Mouse (Mus musculus) Patski (cell line): Measurements from ENCODE around the gene Poll. TPM values are rescaled to one million over a fixed set of nuclear protein-coding genes. Genes with fewer than 3 reads are reported as not detected.

ENCODE experiments used
- ATAC-seq: fragments of 100-300 bp; one replicate; pipeline ENCODE4 v1.8.0; 2021
- CTCF ChIA-PET: fragments of 350-600 bp; sonication (Branson Sonifier 250); formaldehyde crosslinking; loops from one replicate; lab custom pipeline; 2022; ENCODE audit warnings: inconsistent platforms; lab: Charles Lee
- POLR2A ChIA-PET: fragments of 350-600 bp; sonication (Branson Sonifier 250); formaldehyde crosslinking; loops from one replicate; lab custom pipeline; 2022; ENCODE audit warnings: antibody characterized with exemption, inconsistent platforms; lab: Charles Lee
- DNase-seq: peaks from one replicate; pipeline ENCODE4 v3.0.0-alpha.2; 2011; ENCODE audit warnings: low read depth, low spot score
- H3K27me3 ChIP-seq: fragments of 371-371 bp; one replicate; pipeline ENCODE4 v1.5.1; 2021
- CTCF ChIP-seq: fragments of 100-300 bp; IDR thresholded peaks from one replicate; pipeline ENCODE4 v1.5.1; 2021
- in situ Hi-C: fragments of 300-500 bp; cut with MboI; formaldehyde crosslinking; loops from 3 replicates; pipeline ENCODE4 v1.11.1; 2018; ENCODE audit warnings: low pct_unique_long_range_greater_than_20kb, mixed read lengths
- polyA plus RNA-seq: library from polyadenylated mRNA; unstranded; gene quantifications from one replicate; pipeline ENCODE4 v1.2.3, GENCODE M21; 2021

The Poll gene
- polyA plus RNA-seq, 1 experiment from 2014 or later, result 21.3 TPM

DNA sequence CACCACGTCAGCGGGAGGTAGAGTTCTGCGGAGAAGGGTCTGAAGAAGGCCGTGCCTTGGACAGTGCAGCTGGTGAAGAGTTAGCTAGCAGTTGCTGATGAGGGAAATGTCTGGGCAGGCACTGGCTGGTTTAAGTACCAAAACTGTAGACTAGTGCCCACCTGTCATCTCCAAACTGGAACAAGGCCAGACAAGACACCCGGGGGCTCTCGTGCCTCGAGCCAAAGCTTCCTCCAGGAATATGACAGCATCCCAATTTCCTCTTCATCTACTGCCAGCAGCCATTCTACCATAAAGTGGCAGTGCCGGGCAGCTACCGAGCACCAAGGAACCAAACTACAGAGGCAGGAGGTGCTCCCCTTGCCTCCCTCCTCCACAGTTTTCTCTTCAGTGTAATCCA, 32.6 kb upstream of the Poll start:
- in situ Hi-C loops, result no loop called here
- CTCF ChIA-PET, result interaction anchor here (1.0 kb wide), 1 partner anchor 11 kb away, joined by 3 read pairs; no protein-coding TSS in a partner anchor
- TF ChIP-seq CTCF, result no peak

DNA sequence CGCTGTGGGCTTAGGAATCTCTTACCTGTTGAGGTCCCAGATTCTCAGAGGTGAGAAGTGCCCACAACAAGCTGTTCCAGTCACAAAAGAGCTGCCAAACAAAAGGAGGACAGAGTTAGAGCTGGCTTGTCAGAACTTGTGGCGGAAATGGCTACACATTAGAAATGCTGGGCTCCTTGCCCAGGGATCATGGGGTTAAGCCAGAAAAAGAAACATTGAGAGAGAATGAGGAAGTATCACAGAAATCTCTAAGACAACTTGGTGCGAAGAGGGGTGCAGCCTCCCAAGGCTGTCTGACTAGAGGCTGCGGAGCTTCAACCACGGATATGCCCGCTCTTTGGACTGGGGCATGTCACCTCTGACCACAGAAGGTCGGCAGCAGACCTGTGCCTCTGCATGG, 31.4 kb upstream of the Poll start:
- ATAC-seq, result no peak
- DNase-seq, result no peak
- in situ Hi-C loops, result no loop called here
- no peak for TF ChIP-seq CTCF
- H3K27me3 ChIP-seq, result no peaks in the 10 kb centered on the region
- POLR2A ChIA-PET, result no interaction called here
- CTCF ChIA-PET, result interaction anchor here (1.4 kb wide), 1 partner anchor 9 kb away, joined by 3 read pairs; no protein-coding TSS in a partner anchor

More for the DNA sequence above, 32.6 kb upstream of the Poll start:
- no peaks in the 10 kb centered on the region for H3K27me3 ChIP-seq
- ATAC-seq (no peak), DNase-seq (no peak)
- POLR2A ChIA-PET, result no interaction called here

DNA sequence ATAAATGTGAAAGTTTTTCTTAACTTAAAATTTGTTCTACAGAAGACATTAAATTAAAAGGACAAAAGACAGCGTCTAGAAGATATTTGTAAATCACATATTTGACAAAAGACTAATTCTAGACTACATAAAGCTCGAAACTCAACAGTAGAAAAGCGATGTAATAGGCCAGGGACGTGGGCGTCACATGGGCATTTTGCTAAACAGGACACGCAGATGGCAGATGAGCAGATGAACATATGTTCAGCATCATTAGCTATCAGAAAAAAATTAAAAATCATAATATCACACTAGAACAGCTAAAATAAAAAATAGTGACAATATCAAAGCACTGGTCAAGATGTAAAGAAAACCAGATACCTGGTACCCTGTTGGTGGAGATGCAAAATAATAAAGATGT, 29.4 kb upstream of the Poll start:
- POLR2A ChIA-PET, result no interaction called here
- no peak for ATAC-seq
- CTCF ChIA-PET, result interaction anchor here (1.2 kb wide), 1 partner anchor 16 kb away, joined by 5 read pairs; no protein-coding TSS in a partner anchor

DNA sequence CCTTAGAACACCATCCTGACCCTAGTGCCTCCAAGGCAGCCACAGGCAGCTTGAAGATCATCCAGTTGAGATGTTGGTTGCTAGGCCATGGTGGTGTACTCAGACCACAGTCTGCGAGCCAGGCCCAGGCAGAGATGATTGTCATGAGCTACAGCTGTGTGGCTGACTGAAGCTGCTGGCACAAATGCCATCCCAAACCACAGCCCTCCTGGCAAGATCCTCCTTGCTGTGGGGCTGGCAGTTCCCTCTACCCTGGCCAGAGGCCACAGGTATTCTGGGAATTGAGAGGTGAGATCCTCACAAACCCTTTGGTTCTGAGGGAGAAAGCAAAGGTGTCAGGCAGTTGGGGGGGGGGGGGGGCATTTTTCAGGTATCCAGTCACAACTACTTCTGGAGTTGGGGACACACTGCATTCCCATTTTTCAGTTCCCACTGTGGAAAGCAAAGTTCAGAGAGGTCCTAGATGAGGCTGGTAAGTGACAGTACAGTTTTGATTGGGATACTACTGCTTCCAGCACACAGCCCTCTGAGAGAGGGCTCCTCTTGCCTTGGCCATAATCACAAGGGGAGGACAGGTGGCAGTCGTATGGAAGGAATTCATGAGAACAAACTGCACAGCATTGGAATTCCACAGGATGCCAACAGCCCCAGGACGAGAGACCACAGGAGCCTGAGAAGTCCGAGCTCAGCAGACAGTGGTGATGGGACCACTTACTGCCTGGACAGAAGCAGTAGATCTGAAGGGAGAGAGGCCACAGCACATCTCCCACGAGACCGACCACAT, 27.4 kb upstream of the Poll start:
- in situ Hi-C loops, result no loop called here
- CTCF ChIA-PET, result interaction anchor here (1.3 kb wide), 1 partner anchor 14 kb away, joined by 4 read pairs; no protein-coding TSS in a partner anchor
- DNase-seq (no peak), ATAC-seq (no peak)
- no peak for TF ChIP-seq CTCF
- POLR2A ChIA-PET, result interaction anchor here (1.7 kb wide), 1 partner anchor 8 kb away, joined by 3 read pairs; no protein-coding TSS in a partner anchor
- H3K27me3 ChIP-seq, result no peaks in the 10 kb centered on the region

More for the DNA sequence above, 29.4 kb upstream of the Poll start:
- DNase-seq, result no peak
- no peak for TF ChIP-seq CTCF
- H3K27me3 ChIP-seq, result no peaks in the 10 kb centered on the region
- in situ Hi-C loops, result no loop called here

DNA sequence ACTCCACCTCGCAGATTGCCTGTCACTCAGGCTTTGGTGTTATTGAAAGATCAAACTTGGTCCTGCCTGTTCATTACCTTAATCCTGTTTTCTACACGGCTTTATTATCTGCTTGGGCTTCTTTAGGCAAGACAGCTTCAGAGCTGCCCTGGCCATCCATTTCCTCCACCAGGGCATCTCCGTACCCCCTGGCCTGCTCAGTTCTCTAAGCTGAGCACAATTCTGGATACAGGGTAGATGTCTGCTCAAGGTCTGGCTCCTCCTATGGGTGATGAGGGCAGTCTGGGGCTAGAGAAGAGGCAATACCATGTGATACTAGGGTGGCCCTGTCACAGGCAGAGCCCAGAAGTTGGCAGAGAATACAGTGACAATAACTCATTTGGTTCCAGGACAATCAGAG, 26.5 kb upstream of the Poll start:
- CTCF ChIA-PET, result interaction anchor here (1.9 kb wide), 1 partner anchor 13 kb away, joined by 8 read pairs; no protein-coding TSS in a partner anchor
- DNase-seq, result no peak
- H3K27me3 ChIP-seq, result no peaks in the 10 kb centered on the region
- TF ChIP-seq CTCF, result no peak
- in situ Hi-C loops, result no loop called here
- POLR2A ChIA-PET, result interaction anchor here (1.7 kb wide), 1 partner anchor 9 kb away, joined by 3 read pairs; no protein-coding TSS in a partner anchor
- ATAC-seq, result no peak

DNA sequence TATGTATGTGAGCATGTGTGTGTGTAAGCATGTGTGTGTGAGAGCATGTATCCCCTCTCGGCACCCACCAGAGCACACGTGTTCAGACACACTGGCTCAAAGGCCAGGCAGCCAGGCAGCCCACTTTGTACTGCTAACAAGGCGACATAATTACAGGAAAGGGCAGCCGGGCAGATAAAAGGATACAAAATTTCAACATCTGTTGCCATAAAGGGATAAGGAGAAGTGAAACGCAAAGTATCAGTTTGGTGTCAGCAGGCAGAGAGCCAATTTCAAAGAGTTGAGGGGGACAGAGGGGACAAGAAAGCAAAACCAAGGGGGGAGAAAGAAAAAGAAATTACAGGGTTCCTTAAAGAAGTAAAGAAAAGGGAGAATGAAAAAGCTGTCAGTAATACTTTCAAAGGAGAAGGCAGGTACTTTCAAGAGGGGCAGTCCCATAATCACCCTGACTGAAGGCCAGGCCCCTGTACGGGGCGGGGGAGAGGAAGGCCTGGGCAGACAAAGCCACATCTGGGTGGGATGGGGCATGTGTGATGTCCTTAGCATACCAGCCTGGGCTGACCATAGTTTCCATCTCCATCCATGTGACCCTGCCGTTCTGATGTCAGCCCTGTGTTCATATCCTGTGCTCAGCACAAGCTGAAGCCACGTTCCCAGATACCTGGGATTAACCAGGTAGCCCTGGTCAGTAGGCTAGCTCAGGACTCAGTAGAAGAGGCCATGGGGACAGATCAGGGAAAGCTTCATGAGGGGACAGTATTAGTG, 24.7 kb upstream of the Poll start:
- ATAC-seq (no peak), DNase-seq (no peak)
- TF ChIP-seq CTCF, result no peak
- in situ Hi-C loops, result no loop called here
- CTCF ChIA-PET, result interaction anchor here (1.0 to 1.9 kb wide), 3 partner anchors 10 to 162 kb away, joined by 3 to 8 read pairs (median 4); no protein-coding TSS in a partner anchor
- H3K27me3 ChIP-seq, result no peaks in the 10 kb centered on the region
- POLR2A ChIA-PET, result no interaction called here

DNA sequence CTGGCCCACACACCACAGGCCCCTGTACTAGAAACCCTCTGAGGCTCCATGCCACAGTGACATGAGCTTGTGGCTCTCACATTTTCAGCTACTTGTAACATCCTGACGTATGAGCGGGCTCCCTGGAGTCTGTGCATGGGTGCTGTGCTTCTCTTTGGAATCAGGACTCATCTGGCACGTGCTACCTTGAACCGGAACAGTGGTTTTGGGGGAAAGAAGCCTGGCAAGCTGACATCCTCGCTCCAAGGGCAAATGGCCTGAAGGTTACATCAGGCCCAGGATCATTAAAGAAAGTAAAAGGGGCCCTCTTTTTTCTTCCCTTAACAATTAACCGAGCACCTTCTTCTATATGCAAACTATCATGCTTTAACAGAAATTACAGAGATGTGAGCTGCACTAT, 22.8 kb upstream of the Poll start:
- DNase-seq (no peak), ATAC-seq (no peak)
- H3K27me3 ChIP-seq, result no peaks in the 10 kb centered on the region
- in situ Hi-C loops, result no loop called here
- ChIA-PET POLR2A (no interaction called here), CTCF (no interaction called here)
- no peak for TF ChIP-seq CTCF

DNA sequence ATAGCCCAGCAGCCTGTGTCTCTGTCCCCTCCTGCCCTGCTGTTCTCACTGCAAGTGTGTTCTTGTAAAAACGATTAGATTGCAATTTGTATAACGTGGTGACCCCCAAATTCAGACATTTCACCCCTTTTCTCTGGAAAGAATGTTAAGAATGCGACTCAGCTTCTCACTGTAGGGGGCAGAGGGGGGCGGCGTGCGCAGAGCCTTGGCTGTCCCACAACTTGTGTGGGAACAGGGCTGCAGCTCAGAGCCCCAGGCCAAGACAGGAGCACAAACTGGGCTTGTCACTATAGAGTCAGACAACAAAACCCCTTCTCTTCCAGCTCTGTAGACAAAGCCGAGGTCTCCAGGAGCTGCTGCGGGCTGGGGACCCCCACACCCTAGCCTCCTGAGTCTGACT, 21.8 kb upstream of the Poll start:
- POLR2A ChIA-PET, result no interaction called here
- no peak for TF ChIP-seq CTCF
- DNase-seq (no peak), ATAC-seq (no peak)
- H3K27me3 ChIP-seq, result no peaks in the 10 kb centered on the region
- in situ Hi-C loops, result no loop called here
- CTCF ChIA-PET, result interaction anchor here (0.8 to 0.9 kb wide), 2 partner anchors 9 to 11 kb away, joined by 3 read pairs; no protein-coding TSS in a partner anchor

DNA sequence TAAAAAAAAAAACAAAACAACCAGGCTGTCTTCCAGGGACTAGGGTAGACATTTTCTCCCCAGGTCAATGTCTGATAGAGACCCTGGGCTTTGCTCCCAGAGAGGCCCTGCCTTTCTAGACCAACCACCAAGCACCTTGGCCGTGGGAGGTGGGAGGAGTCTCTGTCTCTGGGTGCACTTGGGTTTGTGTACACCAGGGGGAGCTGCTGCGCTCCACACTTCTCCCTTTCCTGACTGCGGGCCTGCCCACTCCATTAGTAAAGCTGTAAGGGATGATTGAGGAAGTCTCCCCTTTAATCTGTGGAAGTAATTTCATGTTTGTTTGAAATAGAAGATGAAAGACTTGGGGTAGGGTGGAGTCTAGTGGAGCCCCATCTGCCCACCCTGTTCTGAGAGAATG, 20.9 kb upstream of the Poll start:
- in situ Hi-C loops, result no loop called here
- CTCF ChIA-PET, result no interaction called here
- POLR2A ChIA-PET, result no interaction called here
- ATAC-seq (no peak), DNase-seq (no peak)
- peak; percentile 86 for TF ChIP-seq CTCF
- H3K27me3 ChIP-seq, result no peaks in the 10 kb centered on the region

DNA sequence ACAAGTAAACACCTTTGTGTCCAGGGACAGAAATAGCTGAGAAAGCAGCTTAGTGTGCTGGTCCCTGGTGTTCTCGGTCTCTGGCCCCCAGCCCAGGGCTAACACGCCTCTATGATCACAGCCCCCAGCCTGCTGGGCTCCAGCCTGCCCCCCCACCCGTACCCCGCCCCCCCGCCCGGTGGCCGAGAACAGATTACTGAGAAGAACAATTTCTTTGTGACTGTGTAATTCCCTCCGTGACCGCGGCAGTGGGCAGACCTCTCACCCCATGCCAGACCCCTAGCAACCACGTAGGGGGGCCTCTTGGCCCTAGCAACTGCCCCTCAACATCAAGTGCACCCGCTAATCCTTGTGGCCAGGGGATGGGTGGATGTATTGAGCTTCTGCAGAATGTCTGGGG, 19.9 kb upstream of the Poll start:
- POLR2A ChIA-PET, result no interaction called here
- CTCF ChIA-PET, result interaction anchor here (1.1 kb wide), 1 partner anchor 10 kb away, joined by 3 read pairs; no protein-coding TSS in a partner anchor
- in situ Hi-C loops, result no loop called here

More for the DNA sequence above, 19.9 kb upstream of the Poll start:
- ATAC-seq, result no peak
- no peaks in the 10 kb centered on the region for H3K27me3 ChIP-seq
- DNase-seq, result no peak
- TF ChIP-seq CTCF, result no peak
